8 mouse cellular contexts compared by ENCODE assay signal in genomic region chr19:3768697-3769383, GRCm38 (mm10). TPM values are rescaled to one million over a fixed set of nuclear protein-coding genes. Genes with fewer than 3 reads are reported as not detected.
A peak's percentile ranks its signal among the peaks of the same experiment; 100 is the strongest.
DNase-seq lines count a peak whose midpoint lies in the region; ATAC-seq and TF ChIP-seq lines count a peak whose summit lies in the region.

No protein-coding gene starts in this region.

- peak overlapping the region; percentile 100 for H3K27ac ChIP-seq in midbrain, postnatal 0 days (ENCODE audit: low read depth, low read length)

- under 1% methylated on average over 54 of the region's 60 CpGs for WGBS in midbrain, postnatal 0 days

- H3K9me3 ChIP-seq in midbrain, postnatal 0 days (ENCODE audit: low read length): no peaks in the 10 kb centered on the region

- peak overlapping the region; percentile 85 for H3K4me2 ChIP-seq in midbrain, postnatal 0 days (ENCODE audit: low read depth, low read length, poor library complexity, severe bottlenecking)

- H3K4me3 ChIP-seq in midbrain, postnatal 0 days (ENCODE audit: low read depth, low read length): peak overlapping the region; percentile 93

- ATAC-seq in midbrain, postnatal 0 days (ENCODE audit: low FRiP score): peak; percentile 89

- no peaks in the 10 kb centered on the region for H3K36me3 ChIP-seq in midbrain, postnatal 0 days (ENCODE audit: insufficient read depth, low read length)

- DNase-seq in 3T3-L1 (ENCODE audit: low read depth, low spot score) (peak; percentile 92), liver (peak; percentile 94)
- DNase-seq in adrenal gland, postnatal 14 days: peak; percentile 97
- peak; percentile 95 for DNase-seq in embryo, embryonic 9.5 days (ENCODE audit: extremely low spot score)
- peak; percentile 93 to 96 for DNase-seq in heart, adult 18-20 months
- peak; percentile 94 for DNase-seq in kidney, adult 18-20 months
- peak; percentile 93 for DNase-seq in midbrain, postnatal 0 days (ENCODE audit: low spot score)
- peak; percentile 92 for DNase-seq in spleen, postnatal 36 days (ENCODE audit: low spot score in 2 of 2)

- H3K27me3 ChIP-seq in midbrain, postnatal 0 days (ENCODE audit: insufficient read depth, low read length): no peaks in the 10 kb centered on the region

- peaks cover 12% of the 10 kb centered on the region for H3K4me1 ChIP-seq in midbrain, postnatal 0 days (ENCODE audit: insufficient read depth, low read length)

- TF ChIP-seq CTCF in midbrain, postnatal 0 days (IDR thresholded peaks at IDR 0.05): peak; percentile 64

- H3K9ac ChIP-seq in midbrain, postnatal 0 days (replicated peaks; ENCODE audit: low read length, poor library complexity, severe bottlenecking): peak overlapping the region; percentile 98

RNA-seq across cellular contexts. Expression of gene Kmt5b, which starts 1.6 kb away (rescaled TPM):
- total RNA-seq in adrenal gland, postnatal 14 days (2021): 63.2 and 63.9 TPM in 2 replicates
- total RNA-seq in heart, adult 18-20 months (2021): 10 to 100 TPM; 27.2 to 29.3 TPM
- total RNA-seq in midbrain, postnatal 0 days (2014; rRNA removed): 64.0 and 98.6 TPM in 2 replicates
- 35.6 and 41.4 TPM in 2 replicates for polyA plus RNA-seq in midbrain, postnatal 0 days (2015; fragmentation: Nextera tagmentation; extraction: Ambion mirVana)

Comparison
In these comparisons a context has a peak if more than half of its experiments do, and no peak if none do; other contexts are left out.
1. Peak in every context shown above with its lines: DNase-seq, ATAC-seq, H3K4me3 ChIP-seq and H3K27ac ChIP-seq.